Mouse (Mus musculus): ENCODE measurements around the gene Cdkn3. TPM values are rescaled to one million over a fixed set of nuclear protein-coding genes. Genes with fewer than 3 reads are reported as not detected.
"Not testable (repeated sequence)": the region's sequence is repeated elsewhere in the genome, so short reads cannot be mapped to it uniquely, and the experiment has no call there.

Gene Cdkn3
- polyA plus RNA-seq, 1 experiment from 2014 or later = 29.9 TPM

DNA sequence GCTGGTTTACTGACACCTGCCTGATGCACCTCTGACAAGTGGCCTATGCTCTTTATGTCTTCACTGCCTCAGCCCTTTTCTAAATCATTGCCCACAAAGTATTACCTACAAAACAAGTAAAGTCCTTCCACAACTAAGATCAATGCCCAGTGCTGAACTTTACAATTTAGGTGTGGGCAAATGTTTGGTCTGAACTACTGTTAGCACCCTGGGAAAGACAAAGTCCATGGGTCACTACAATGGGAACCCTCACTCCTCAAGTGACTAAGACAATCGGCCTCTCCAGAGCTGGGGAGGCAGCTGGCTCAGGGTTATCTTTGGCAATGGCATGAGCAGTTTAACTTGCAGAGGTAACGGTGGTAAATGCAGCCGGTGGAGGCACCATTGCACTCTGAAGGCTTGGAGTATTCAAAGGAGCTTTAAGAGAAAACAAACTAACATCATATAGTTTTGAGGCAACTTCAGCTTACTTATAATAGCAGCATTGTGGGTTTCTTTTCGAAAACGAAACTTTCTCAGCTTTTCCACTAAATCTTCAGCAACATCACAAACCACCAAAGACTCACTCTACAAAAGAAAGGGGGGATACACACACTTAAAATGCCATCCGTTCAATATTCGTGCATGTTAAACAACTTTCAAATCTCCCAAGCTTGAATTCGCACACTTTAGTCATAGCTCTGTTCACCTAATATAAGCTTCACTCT is 56.7 kb downstream of the Cdkn3 start:
- Histone ChIP-seq H3K27ac (no peak overlapping the region), H3K4me3 (no peak overlapping the region)

DNA sequence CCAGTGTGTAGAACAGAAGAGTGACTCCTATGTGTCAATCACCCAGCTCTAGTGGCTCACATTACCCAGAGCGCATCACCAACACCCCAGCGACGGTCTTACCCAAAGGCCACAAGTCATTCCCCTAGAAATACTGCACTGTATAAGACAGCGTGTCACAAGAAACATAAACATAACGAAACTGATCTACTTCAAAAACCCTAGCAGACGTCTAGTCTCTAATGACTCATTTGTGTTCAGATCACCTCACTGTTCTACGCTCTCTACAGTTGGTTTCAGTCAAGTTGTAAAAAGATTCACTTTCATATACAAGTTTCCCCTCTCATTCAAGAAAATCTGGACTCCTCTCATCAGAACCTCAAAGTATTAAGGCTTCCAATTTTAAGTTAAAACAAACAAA is 58.4 kb downstream of the Cdkn3 start:
- H3K9ac ChIP-seq = no peak overlapping the region
- H3K27ac ChIP-seq = no peak overlapping the region
- no peak overlapping the region for H3K4me2 ChIP-seq (replicated peaks)
- no peak overlapping the region for H3K4me3 ChIP-seq
- ATAC-seq (ENCODE audit: low FRiP score) = no peak
- WGBS = 95% methylated on average over 7 of the region's 7 CpGs
- H3K4me1 ChIP-seq = peaks cover 14% of the 10 kb centered on the region
- 0 out of 2 replicates have a peak, but pooled peaks cover 3% of the 10 kb centered on the region for H3K27me3 ChIP-seq
- peaks cover 13% of the 10 kb centered on the region for H3K36me3 ChIP-seq
- no peaks in the 10 kb centered on the region for H3K9me3 ChIP-seq (replicated peaks)

More for the DNA sequence above, 56.7 kb downstream of the Cdkn3 start:
- peaks cover 14% of the 10 kb centered on the region for H3K4me1 ChIP-seq
- H3K9me3 ChIP-seq (replicated peaks) = no peaks in the 10 kb centered on the region
- no peak for ATAC-seq (ENCODE audit: low FRiP score)
- WGBS = 96% methylated on average over 8 of the region's 8 CpGs
- no peak overlapping the region for H3K4me2 ChIP-seq (replicated peaks)
- H3K27me3 ChIP-seq = no peaks in the 10 kb centered on the region
- H3K36me3 ChIP-seq = peaks cover 28% of the 10 kb centered on the region
- H3K9ac ChIP-seq = no peak overlapping the region

DNA sequence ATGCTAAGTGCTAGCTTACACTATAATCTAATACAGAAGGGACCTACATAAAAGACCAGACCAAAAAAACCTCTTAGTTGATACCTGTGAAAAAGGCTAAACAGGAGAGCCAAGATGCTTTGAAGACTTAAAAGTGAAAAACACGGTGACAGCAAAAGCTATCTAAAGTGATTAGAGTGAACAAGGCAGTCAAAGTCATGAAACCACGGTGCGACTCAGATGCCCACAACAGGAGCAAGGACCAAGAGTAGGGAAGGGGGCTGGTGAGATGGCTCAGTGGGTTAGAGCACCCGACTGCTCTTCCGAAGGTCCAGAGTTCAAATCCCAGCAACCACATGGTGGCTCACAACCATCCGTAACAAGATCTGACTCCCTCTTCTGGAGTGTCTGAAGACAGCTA is 59.6 kb downstream of the Cdkn3 start:
- not testable (repeated sequence) for H3K9ac ChIP-seq; H3K4me3 ChIP-seq; H3K27me3 ChIP-seq; H3K36me3 ChIP-seq; ATAC-seq (ENCODE audit: low FRiP score); H3K9me3 ChIP-seq (replicated peaks); H3K4me2 ChIP-seq (replicated peaks); H3K27ac ChIP-seq
- peaks cover 14% of the 10 kb centered on the region for H3K4me1 ChIP-seq
- WGBS = 95% methylated on average over 5 of the region's 6 CpGs

Other genes with a start within 250 kb of the Cdkn3 start
- 174 and 188 TPM in 2 replicates for gene Cnih1, start 27.9 kb downstream of the Cdkn3 start, polyA plus RNA-seq (2016; fragmentation: Nextera tagmentation; extraction: Ambion mirVana)
- gene Gmfb, start 61.7 kb downstream of the Cdkn3 start, polyA plus RNA-seq (2016; fragmentation: Nextera tagmentation; extraction: Ambion mirVana) = 102 and 111 TPM in 2 replicates
- 25.2 and 26.4 TPM in 2 replicates for gene Cgrrf1, start 71.6 kb downstream of the Cdkn3 start, polyA plus RNA-seq (2016; fragmentation: Nextera tagmentation; extraction: Ambion mirVana)
- 6.7 and 7.0 TPM in 2 replicates for gene Samd4, start 122.3 kb downstream of the Cdkn3 start, polyA plus RNA-seq (2016; fragmentation: Nextera tagmentation; extraction: Ambion mirVana)